Mouse (Mus musculus) lung, adult 2 months (tissue): ENCODE measurements around the gene Mtmr1.

Experiments used
- CTCF ChIP-seq: fragments of 200-500 bp; IDR thresholded peaks from 2 replicates; pipeline ENCODE4 v1.5.1; 2011; ENCODE audit warnings: mild to moderate bottlenecking, low read length, control low read depth; ENCODE audit not compliant: insufficient read depth
- POLR2A ChIP-seq: fragments of 200-500 bp; IDR thresholded peaks from 2 replicates; pipeline ENCODE4 v1.6.1; 2011; ENCODE audit warnings: low read depth, mild to moderate bottlenecking, control low read depth, low read length, borderline replicate concordance; ENCODE audit errors: extremely low read depth

DNA sequence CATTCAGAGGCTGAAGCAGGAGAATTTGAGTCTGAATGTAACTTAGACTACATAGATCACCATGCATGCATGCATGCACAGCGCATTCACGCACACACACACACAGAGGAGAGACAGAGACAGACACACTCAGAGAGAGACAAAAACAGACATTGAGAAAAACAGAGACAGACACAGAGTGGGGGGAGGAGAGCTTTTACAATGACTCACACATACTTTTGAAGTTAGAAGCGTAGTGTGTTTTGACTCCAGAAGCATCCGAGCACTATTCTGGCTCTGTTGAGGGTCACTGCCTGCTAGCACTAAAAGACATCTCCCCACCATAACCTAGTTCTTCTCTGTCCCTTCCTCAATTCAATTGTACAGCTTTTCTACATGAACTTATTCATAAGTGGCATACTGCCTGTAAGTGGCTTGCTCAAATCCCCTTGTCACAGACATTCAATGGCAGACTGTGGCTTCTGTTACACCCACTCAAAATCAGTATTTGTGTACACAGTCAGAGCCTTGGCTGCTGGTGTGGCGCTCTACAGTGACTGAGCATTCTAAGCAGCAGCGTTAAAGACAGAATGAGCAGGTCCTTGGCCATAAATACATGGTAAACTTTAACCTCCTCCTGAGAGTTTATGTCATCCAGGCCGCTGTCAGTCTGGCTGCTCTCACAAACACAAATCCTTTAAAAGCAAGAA, 99.7 kb downstream of the Mtmr1 start:
- no peak for TF ChIP-seq CTCF
- no peak for TF ChIP-seq POLR2A
